Mouse (Mus musculus): Measurements from ENCODE around the gene Lrrc8a. TPM values are rescaled to one million over a fixed set of nuclear protein-coding genes. Genes with fewer than 3 reads are reported as not detected.

Gene Lrrc8a
- polyA plus RNA-seq, 1 experiment from 2014 or later = 57.8 TPM

GRCm38 (mm10) chr2:30286192-30287026, 48.9 kb downstream of the Lrrc8a start, which contains the start of the genes Dolk and Nup188:
Gene Dolk, minus strand, starts transcription at chr2:30286334.
Gene Nup188, plus strand, starts transcription at chr2:30286397.
- Histone ChIP-seq H3K27ac (replicated peaks) (peak within 1 kb of the TSS; percentile 76), H3K36me3 (peaks cover 4% of the 10 kb centered on the region; the same call in 1 of the 2 replicates), H3K4me3 (peak within 1 kb of the TSS; percentile 94), H3K9ac (peak within 1 kb of the TSS; percentile 93), H3K4me1 (replicated peaks) (peaks cover 27% of the 10 kb centered on the region), H3K9me3 (no peaks in the 10 kb centered on the region), H3K4me2 (peak within 1 kb of the TSS; percentile 81), H3K27me3 (no peaks in the 10 kb centered on the region)
- peak; percentile 92 for ATAC-seq (ENCODE audit: low FRiP score, low read depth)
- under 1% methylated on average over 64 of the region's 68 CpGs for WGBS

- peak overlapping the region; percentile 76; the same call in 1 of the 2 replicates for H3K27ac ChIP-seq (replicated peaks)
- H3K4me1 ChIP-seq (replicated peaks) = peaks cover 27% of the 10 kb centered on the region
- no peaks in the 10 kb centered on the region for H3K9me3 ChIP-seq
- H3K27me3 ChIP-seq = no peaks in the 10 kb centered on the region
- peak overlapping the region; percentile 93 for H3K9ac ChIP-seq
- WGBS = under 1% methylated on average over 10 of the region's 10 CpGs
- H3K4me3 ChIP-seq = peak overlapping the region; percentile 94
- H3K4me2 ChIP-seq = peak overlapping the region; percentile 81
- ATAC-seq (ENCODE audit: low FRiP score, low read depth) = no peak
- peaks cover 4% of the 10 kb centered on the region; the same call in 1 of the 2 replicates for H3K36me3 ChIP-seq
Observed at GRCm38 (mm10) chr2:30287027-30287373, 49.5 kb downstream of the Lrrc8a start.

DNA sequence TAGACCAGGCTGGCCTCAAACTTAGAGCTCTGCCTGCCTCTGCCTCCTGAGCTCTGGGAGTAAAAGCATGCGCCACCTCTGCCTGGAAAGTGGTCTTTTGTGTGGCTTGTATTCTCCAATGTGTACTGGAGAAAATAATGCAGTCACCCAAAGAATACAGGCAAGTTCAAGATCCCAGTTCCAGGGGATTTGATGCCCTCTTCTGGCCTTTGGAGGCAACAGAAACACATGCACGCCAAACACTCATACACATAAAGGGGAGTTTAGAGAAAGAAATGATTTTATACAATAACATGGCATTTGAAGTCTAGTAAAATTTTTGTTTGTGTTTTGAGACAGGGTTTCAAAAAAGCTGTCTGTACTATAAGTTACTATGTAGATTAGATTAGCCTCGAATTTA, 62.0 kb downstream of the Lrrc8a start:
- WGBS = 77% methylated on average over 3 of the region's 3 CpGs
- peaks cover 68% of the 10 kb centered on the region for H3K36me3 ChIP-seq

GRCm38 (mm10) chr2:30299966-30300365, 62.5 kb downstream of the Lrrc8a start:
- Histone ChIP-seq H3K36me3 (peaks cover 73% of the 10 kb centered on the region), H3K9ac (no peak overlapping the region), H3K4me2 (no peak overlapping the region), H3K27ac (replicated peaks) (no peak overlapping the region), H3K9me3 (no peaks in the 10 kb centered on the region), H3K4me3 (no peak overlapping the region), H3K27me3 (no peaks in the 10 kb centered on the region), H3K4me1 (replicated peaks) (no peaks in the 10 kb centered on the region)
- ATAC-seq (ENCODE audit: low FRiP score, low read depth) = no peak
- WGBS = 92% methylated on average over 5 of the region's 5 CpGs

More for the DNA sequence above, 62.0 kb downstream of the Lrrc8a start:
- no peaks in the 10 kb centered on the region for H3K4me1 ChIP-seq (replicated peaks)
- no peak overlapping the region for H3K4me3 ChIP-seq
- H3K9me3 ChIP-seq = no peaks in the 10 kb centered on the region
- H3K27me3 ChIP-seq = no peaks in the 10 kb centered on the region
- ATAC-seq (ENCODE audit: low FRiP score, low read depth) = no peak
- H3K9ac ChIP-seq = no peak overlapping the region
- no peak overlapping the region for H3K27ac ChIP-seq (replicated peaks)
- H3K4me2 ChIP-seq = no peak overlapping the region

DNA sequence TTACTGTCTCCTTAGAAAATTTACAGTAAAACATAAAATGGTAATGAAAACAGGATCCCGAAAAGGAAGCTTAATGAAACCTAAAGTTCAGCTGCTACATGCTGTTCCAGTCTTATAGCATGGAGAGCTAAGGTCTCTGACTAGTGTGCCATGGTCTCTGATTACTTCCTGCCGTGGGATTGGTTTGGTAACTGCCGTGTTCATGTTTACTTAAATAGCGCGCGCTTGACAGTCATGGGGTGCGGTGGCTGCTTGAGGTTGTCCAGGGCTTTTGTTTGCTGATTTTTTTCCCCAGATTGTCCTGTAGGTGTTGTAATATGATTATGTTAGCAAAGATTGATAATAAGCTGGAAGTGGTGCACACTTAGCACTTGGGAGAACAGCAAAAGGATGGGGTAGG, 68.6 kb downstream of the Lrrc8a start:
- 94% methylated on average over 7 of the region's 7 CpGs for WGBS
- Histone ChIP-seq H3K4me1 (replicated peaks) (no peaks in the 10 kb centered on the region), H3K27me3 (no peaks in the 10 kb centered on the region), H3K36me3 (peaks cover 95% of the 10 kb centered on the region), H3K4me2 (no peak overlapping the region), H3K9me3 (no peaks in the 10 kb centered on the region), H3K4me3 (no peak overlapping the region), H3K9ac (no peak overlapping the region), H3K27ac (replicated peaks) (no peak overlapping the region)
- no peak for ATAC-seq (ENCODE audit: low FRiP score, low read depth)

GRCm38 (mm10) chr2:30309351-30309750, 71.8 kb downstream of the Lrrc8a start:
- no peak for ATAC-seq (ENCODE audit: low FRiP score, low read depth)
- H3K4me1 ChIP-seq (replicated peaks) = no peaks in the 10 kb centered on the region
- peaks cover 95% of the 10 kb centered on the region for H3K36me3 ChIP-seq
- no peak overlapping the region for H3K4me2 ChIP-seq
- H3K4me3 ChIP-seq = no peak overlapping the region
- H3K27me3 ChIP-seq = no peaks in the 10 kb centered on the region
- WGBS = 92% methylated on average over 3 of the region's 3 CpGs
- H3K9ac ChIP-seq = no peak overlapping the region
- no peaks in the 10 kb centered on the region for H3K9me3 ChIP-seq
- no peak overlapping the region for H3K27ac ChIP-seq (replicated peaks)

DNA sequence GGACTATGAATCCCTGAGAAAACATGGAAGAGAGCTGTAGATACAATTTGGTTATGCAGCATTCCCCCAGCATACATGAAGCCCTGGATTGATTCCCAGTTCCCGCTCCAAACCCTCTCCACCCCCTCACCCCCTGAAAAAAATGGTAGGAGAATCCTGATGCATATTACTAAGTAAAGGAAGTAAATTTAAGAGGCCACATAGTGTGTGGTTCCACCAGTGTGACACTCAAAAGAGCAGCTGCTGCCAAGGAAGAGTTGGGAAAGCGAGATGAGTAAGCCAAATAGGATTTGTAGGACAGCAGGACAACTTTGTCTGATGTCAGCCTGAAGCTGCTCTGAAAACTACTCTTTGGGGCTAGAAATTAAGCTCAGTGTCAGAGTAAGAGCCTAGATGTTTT, 74.0 kb downstream of the Lrrc8a start:
- Histone ChIP-seq H3K4me2 (no peak overlapping the region), H3K36me3 (peaks cover 95% of the 10 kb centered on the region), H3K27ac (replicated peaks) (no peak overlapping the region), H3K27me3 (no peaks in the 10 kb centered on the region), H3K9ac (no peak overlapping the region), H3K4me3 (no peak overlapping the region), H3K4me1 (replicated peaks) (no peaks in the 10 kb centered on the region), H3K9me3 (no peaks in the 10 kb centered on the region)
- no peak for ATAC-seq (ENCODE audit: low FRiP score, low read depth)
- WGBS = 97% methylated on average over 2 of the region's 2 CpGs

Other genes with a start within 250 kb of the Lrrc8a start
- gene Wdr34, start 188.8 kb upstream of the Lrrc8a start, polyA plus RNA-seq (2015; fragmentation: Nextera tagmentation; extraction: Ambion mirVana) = 73.9 and 79.0 TPM in 2 replicates
- gene Set, start 180.3 kb upstream of the Lrrc8a start, polyA plus RNA-seq (2015; fragmentation: Nextera tagmentation; extraction: Ambion mirVana) = 315 and 329 TPM in 2 replicates
- 2.4 and 2.8 TPM in 2 replicates for gene Pkn3, start 160.0 kb upstream of the Lrrc8a start, polyA plus RNA-seq (2015; fragmentation: Nextera tagmentation; extraction: Ambion mirVana)
- gene Zdhhc12, start 144.1 kb upstream of the Lrrc8a start, polyA plus RNA-seq (2015; fragmentation: Nextera tagmentation; extraction: Ambion mirVana) = 26.3 and 27.7 TPM in 2 replicates
- gene Zer1, start 113.1 kb upstream of the Lrrc8a start, polyA plus RNA-seq (2015; fragmentation: Nextera tagmentation; extraction: Ambion mirVana) = 13.7 and 13.9 TPM in 2 replicates
- gene Tbc1d13, start 104.0 kb upstream of the Lrrc8a start, polyA plus RNA-seq (2015; fragmentation: Nextera tagmentation; extraction: Ambion mirVana) = 12.4 and 12.5 TPM in 2 replicates
- gene Endog, start 66.2 kb upstream of the Lrrc8a start, polyA plus RNA-seq (2015; fragmentation: Nextera tagmentation; extraction: Ambion mirVana) = 23.7 and 26.1 TPM in 2 replicates
- 62.1 and 67.1 TPM in 2 replicates for gene Spout1, start 59.3 kb upstream of the Lrrc8a start, polyA plus RNA-seq (2015; fragmentation: Nextera tagmentation; extraction: Ambion mirVana)
- gene Kyat1, start 31.9 kb upstream of the Lrrc8a start, polyA plus RNA-seq (2015; fragmentation: Nextera tagmentation; extraction: Ambion mirVana) = 13.3 and 13.8 TPM in 2 replicates
- gene Gm28035, start 2.9 kb downstream of the Lrrc8a start, polyA plus RNA-seq (2015; fragmentation: Nextera tagmentation; extraction: Ambion mirVana) = 0.18 and 0.26 TPM in 2 replicates
- 6.0 and 6.2 TPM in 2 replicates for gene Phyhd1, start 28.5 kb downstream of the Lrrc8a start, polyA plus RNA-seq (2015; fragmentation: Nextera tagmentation; extraction: Ambion mirVana)
- not detected in 2 replicates for gene Gm28038, start 43.3 kb downstream of the Lrrc8a start, polyA plus RNA-seq (2015; fragmentation: Nextera tagmentation; extraction: Ambion mirVana)
- gene Dolk, start 48.6 kb downstream of the Lrrc8a start, polyA plus RNA-seq (2015; fragmentation: Nextera tagmentation; extraction: Ambion mirVana) = 39.1 and 39.7 TPM in 2 replicates
- gene Nup188, start 48.7 kb downstream of the Lrrc8a start, polyA plus RNA-seq (2015; fragmentation: Nextera tagmentation; extraction: Ambion mirVana) = 15.7 and 20.9 TPM in 2 replicates
- gene Sh3glb2, start 121.6 kb downstream of the Lrrc8a start, polyA plus RNA-seq (2015; fragmentation: Nextera tagmentation; extraction: Ambion mirVana) = 189 and 205 TPM in 2 replicates
- gene Miga2, start 126.5 kb downstream of the Lrrc8a start, polyA plus RNA-seq (2015; fragmentation: Nextera tagmentation; extraction: Ambion mirVana) = 35.0 and 36.0 TPM in 2 replicates
- gene Dolpp1, start 154.5 kb downstream of the Lrrc8a start, polyA plus RNA-seq (2015; fragmentation: Nextera tagmentation; extraction: Ambion mirVana) = 59.0 and 60.4 TPM in 2 replicates
- 25.7 and 29.5 TPM in 2 replicates for gene Crat, start 178.1 kb downstream of the Lrrc8a start, polyA plus RNA-seq (2015; fragmentation: Nextera tagmentation; extraction: Ambion mirVana)
- gene Ptpa, start 178.3 kb downstream of the Lrrc8a start, polyA plus RNA-seq (2015; fragmentation: Nextera tagmentation; extraction: Ambion mirVana) = 138 and 150 TPM in 2 replicates
- 2.7 and 2.9 TPM in 2 replicates for gene Ier5l, start 236.5 kb downstream of the Lrrc8a start, polyA plus RNA-seq (2015; fragmentation: Nextera tagmentation; extraction: Ambion mirVana)